Mouse (Mus musculus) midbrain, embryonic 10.5 days (tissue): ENCODE measurements around the gene Prickle2. TPM values are rescaled to one million over a fixed set of nuclear protein-coding genes. Genes with fewer than 3 reads are reported as not detected.
A peak's percentile ranks its signal among the peaks of the same experiment; 100 is the strongest.

Experiments
- DNase-seq: peaks from one replicate; pipeline ENCODE4 v3.0.0-alpha.2; 2017; ENCODE audit warnings: low spot score
- H3K27ac ChIP-seq: fragments of 300-500 bp; sonication (generic); replicated peaks from 2 replicates; pipeline ENCODE4 v1.5.1; 2016; ENCODE audit warnings: mild to moderate bottlenecking
- H3K27me3 ChIP-seq: fragments of 300-500 bp; sonication (generic); 2 replicates; pipeline ENCODE4 v1.6.1; 2016; ENCODE audit warnings: low read depth, mild to moderate bottlenecking; ENCODE audit not compliant: poor library complexity, severe bottlenecking
- H3K36me3 ChIP-seq: fragments of 300-500 bp; sonication (generic); 2 replicates; pipeline ENCODE4 v1.6.1; 2016; ENCODE audit warnings: mild to moderate bottlenecking, moderate library complexity
- H3K4me1 ChIP-seq: fragments of 300-500 bp; sonication (generic); 2 replicates; pipeline ENCODE4 v1.6.1; 2016
- H3K4me3 ChIP-seq: fragments of 300-500 bp; sonication (generic); 2 replicates; pipeline ENCODE4 v1.5.1; 2016; ENCODE audit warnings: mild to moderate bottlenecking, moderate library complexity
- H3K9me3 ChIP-seq: fragments of 300-500 bp; sonication (generic); replicated peaks from 2 replicates; pipeline ENCODE4 v1.6.1; 2016; ENCODE audit warnings: mild to moderate bottlenecking
- WGBS: fragments of 180-500 bp; shearing (Covaris S2); methylation state at CpG from one replicate; pipeline ENCODE4 v1.1.7; 2016; 5-methylcytosine and 5-hydroxymethylcytosine counted together
- polyA plus RNA-seq: library from polyadenylated mRNA; unstranded; fragments of >200 nt; fragmentation: Nextera tagmentation; extraction: Ambion mirVana; gene quantifications from 2 replicates; pipeline ENCODE4 v1.2.1, GENCODE M21; 2016

Gene Prickle2
- polyA plus RNA-seq, 1 experiment from 2014 or later = 3.0 TPM

DNA sequence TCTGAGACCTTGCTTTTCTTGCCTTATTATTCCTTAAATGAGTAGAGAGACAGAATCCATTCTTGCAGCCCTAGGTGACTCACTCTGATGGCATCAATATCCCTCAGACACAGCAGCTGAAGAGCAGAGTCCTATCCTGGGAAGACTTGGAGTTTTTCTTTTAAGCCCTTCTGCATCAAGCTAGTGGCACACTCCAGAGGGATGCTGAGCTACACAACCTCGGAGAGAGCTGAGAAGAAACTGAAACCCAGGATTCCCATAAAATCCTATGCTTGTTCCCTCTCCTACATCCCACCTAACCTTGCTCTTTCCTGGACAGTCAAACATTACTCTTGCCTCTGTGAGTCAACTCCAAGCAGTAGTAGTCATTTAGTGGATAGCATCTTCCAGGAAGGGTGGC lies 256.0 kb downstream of the Prickle2 start:
- Histone ChIP-seq H3K27ac (no peak overlapping the region), H3K4me3 (no peak overlapping the region), H3K9me3 (no peaks in the 10 kb centered on the region), H3K36me3 (no peaks in the 10 kb centered on the region), H3K27me3 (no peaks in the 10 kb centered on the region), H3K4me1 (peaks cover 11% of the 10 kb centered on the region; the same call in 1 of the 2 replicates)
- DNase-seq = no peak
- WGBS = 85% methylated on average over 1 of the region's 1 CpGs

DNA sequence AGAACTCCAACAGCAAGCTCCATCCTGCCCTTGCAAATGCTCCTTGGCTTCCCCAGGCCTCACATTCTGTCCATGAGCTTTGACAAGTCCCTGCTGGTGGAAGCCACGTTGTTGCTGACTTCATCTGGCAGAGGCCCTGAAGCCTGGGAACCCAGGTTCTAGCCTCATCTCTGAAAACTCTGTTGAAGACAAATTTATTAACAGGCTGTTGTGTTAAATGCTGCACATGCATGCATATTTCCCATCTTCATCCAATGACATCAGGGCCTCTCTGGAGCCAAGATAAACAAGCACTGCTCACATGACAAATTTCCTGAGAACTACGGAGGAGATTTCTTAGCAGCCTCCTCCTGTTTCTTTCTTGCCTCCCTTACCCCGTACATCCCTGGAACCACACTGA lies 259.3 kb downstream of the Prickle2 start:
- WGBS = 75% methylated on average over 3 of the region's 3 CpGs
- H3K4me1 ChIP-seq = 0 out of 2 replicates have a peak, but pooled peaks cover 5% of the 10 kb centered on the region
- no peaks in the 10 kb centered on the region for H3K9me3 ChIP-seq
- H3K4me3 ChIP-seq = no peak overlapping the region
- H3K27me3 ChIP-seq = no peaks in the 10 kb centered on the region
- no peak for DNase-seq
- H3K36me3 ChIP-seq = no peaks in the 10 kb centered on the region
- no peak overlapping the region for H3K27ac ChIP-seq

DNA sequence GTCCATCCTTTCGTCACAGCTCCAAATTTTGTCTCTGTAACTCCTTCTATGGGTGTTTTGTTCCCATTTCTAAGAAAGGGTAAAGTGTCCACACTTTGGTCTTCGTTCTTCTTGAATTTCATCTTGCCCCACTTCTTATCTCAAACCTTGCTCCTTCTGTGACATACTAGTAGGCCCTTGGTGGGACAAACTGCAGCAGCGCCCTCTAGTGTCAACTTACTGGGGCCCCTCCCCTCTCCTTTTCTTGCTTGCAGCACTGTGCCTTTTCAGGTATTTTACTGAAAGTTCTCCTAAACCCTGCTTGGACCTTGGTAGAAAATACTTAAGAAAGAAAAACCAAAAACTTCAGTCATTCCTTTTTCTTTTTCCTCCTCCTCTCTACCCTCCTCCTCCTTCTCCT lies 264.8 kb downstream of the Prickle2 start:
- Histone ChIP-seq H3K4me1 (peaks cover 6% of the 10 kb centered on the region), H3K9me3 (no peaks in the 10 kb centered on the region), H3K4me3 (no peak overlapping the region), H3K27ac (no peak overlapping the region), H3K27me3 (no peaks in the 10 kb centered on the region), H3K36me3 (no peaks in the 10 kb centered on the region)
- WGBS = 65% methylated on average over 3 of the region's 3 CpGs
- peak; percentile 26 for DNase-seq

DNA sequence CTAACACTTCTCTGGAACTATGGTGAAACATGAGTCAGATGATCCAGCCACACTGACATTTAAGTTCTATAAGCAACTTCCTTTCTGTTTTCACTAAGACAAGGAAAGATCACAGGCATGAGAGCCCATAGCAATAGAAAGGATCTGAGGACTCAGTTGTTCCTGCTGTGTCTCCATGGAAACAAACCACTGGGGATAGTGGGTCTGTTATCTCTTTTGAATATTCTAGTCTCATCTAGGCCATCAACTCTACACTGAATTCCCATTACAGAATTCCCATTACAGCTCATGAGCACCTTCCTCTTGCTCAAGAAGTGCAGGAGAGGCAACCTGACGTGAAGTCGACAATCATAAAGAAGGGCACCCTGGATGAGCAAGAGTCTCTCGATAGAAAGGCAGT lies 265.7 kb downstream of the Prickle2 start:
- Histone ChIP-seq H3K9me3 (no peaks in the 10 kb centered on the region), H3K27me3 (no peaks in the 10 kb centered on the region), H3K4me1 (peaks cover 6% of the 10 kb centered on the region), H3K27ac (no peak overlapping the region), H3K36me3 (no peaks in the 10 kb centered on the region), H3K4me3 (no peak overlapping the region)
- DNase-seq = no peak
- WGBS = 95% methylated on average over 3 of the region's 3 CpGs

DNA sequence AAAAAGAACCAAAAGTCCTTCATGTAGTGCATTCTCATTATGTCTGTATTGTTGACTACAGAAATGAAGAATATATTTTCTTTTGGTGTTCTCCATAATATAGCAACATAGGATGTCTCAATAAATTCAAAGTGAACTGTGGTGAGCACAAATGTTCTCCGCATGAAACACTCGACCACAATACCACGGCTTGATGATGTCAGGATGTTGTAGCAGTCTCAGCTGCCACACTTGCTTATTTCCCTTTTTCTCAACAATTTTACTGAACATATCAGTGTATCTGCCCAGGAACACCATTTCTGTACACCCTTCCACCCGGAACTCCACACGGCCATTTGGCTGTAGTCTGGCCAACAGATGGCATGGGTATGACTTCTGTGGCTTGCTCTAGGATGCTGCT lies 273.8 kb downstream of the Prickle2 start:
- no peak for DNase-seq
- H3K4me3 ChIP-seq = no peak overlapping the region
- H3K36me3 ChIP-seq = no peaks in the 10 kb centered on the region
- H3K27me3 ChIP-seq = no peaks in the 10 kb centered on the region
- H3K4me1 ChIP-seq = peaks cover 10% of the 10 kb centered on the region
- no peak overlapping the region for H3K27ac ChIP-seq
- WGBS = 93% methylated on average over 5 of the region's 5 CpGs
- H3K9me3 ChIP-seq = no peaks in the 10 kb centered on the region

DNA sequence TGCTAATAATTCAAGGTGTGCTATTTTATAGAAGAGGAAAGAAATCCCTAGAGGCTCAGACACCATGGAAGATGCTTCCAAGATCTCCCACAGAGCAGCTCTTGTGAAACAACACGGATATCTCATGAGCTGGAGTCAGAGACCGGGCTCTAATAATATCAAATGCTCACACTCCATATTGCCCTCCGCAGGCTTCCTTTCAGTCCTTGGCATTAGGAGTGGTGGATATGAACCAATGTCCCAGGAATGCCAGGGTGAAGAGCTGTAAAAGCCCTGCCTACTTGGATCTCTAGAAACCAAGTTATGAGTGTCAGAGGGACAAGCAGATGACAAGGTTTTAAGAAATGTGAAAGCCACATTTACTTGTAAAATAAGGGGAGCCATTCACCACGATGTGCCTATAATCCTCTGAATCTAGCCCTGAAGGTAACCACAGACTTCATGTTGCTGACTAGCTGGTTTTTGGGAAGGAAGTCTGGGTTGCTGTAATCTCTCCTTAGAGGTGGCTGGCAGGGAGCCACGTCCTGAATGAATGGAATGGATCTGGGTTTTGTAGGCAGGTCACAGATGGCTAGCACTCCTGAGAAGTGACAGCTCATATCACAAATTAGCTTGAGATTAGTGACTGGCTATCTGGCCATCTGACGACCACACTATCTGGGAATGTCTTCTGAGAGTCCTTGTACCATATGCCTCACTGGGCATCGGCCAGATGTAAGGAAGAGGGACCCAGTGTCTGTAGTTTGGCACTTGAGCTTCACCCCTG lies 278.4 kb downstream of the Prickle2 start:
- WGBS = 79% methylated on average over 7 of the region's 7 CpGs
- Histone ChIP-seq H3K9me3 (no peaks in the 10 kb centered on the region), H3K27ac (no peak overlapping the region), H3K4me3 (no peak overlapping the region), H3K4me1 (peaks cover 10% of the 10 kb centered on the region), H3K27me3 (no peaks in the 10 kb centered on the region), H3K36me3 (no peaks in the 10 kb centered on the region)
- no peak for DNase-seq

DNA sequence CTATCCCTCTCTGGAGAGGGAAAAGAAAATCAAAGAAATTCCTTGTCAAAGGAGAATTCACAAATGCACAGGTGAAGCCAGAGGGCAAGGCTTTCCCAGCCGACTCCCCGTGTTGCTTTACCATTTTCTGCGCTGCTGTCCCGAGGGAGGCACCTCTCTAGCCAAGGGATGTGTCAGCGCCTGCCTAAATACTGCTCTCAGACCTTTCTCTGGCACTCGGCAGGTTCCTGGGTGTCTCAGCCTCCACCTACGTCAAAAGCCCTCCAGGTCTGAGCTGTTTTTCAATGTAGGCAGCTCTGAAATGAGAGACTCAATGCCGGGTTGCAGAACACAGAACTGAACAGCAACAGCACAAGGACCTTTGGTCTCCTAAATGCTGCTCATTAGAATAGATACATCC lies 280.1 kb downstream of the Prickle2 start:
- WGBS = 85% methylated on average over 8 of the region's 8 CpGs
- Histone ChIP-seq H3K4me1 (peaks cover 10% of the 10 kb centered on the region), H3K36me3 (0 out of 2 replicates have a peak, but pooled peaks cover 4% of the 10 kb centered on the region), H3K27ac (no peak overlapping the region), H3K4me3 (no peak overlapping the region), H3K9me3 (no peaks in the 10 kb centered on the region), H3K27me3 (no peaks in the 10 kb centered on the region)
- DNase-seq = no peak

DNA sequence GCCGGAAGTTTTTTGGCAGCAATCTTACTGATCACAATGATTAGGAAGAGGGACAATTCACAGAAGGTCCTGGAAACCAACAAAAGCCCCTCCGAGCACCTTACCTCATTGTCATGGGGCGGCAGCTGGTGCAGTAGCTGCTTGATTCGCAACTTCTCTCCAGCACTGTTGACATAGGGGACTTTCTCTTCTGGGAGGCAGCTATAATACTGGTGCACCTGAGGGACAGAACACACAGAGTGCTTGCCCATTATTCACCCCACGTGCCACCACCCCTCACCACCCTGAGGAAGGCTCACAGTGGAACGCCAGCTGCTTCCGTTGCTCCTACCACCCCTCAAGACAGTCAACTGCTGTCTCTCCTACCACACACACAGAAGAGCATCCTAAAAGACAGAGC lies 280.5 kb downstream of the Prickle2 start:
- Histone ChIP-seq H3K27ac (no peak overlapping the region), H3K27me3 (no peaks in the 10 kb centered on the region), H3K9me3 (no peaks in the 10 kb centered on the region), H3K4me1 (peaks cover 10% of the 10 kb centered on the region), H3K36me3 (0 out of 2 replicates have a peak, but pooled peaks cover 4% of the 10 kb centered on the region), H3K4me3 (no peak overlapping the region)
- WGBS = 91% methylated on average over 7 of the region's 7 CpGs
- no peak for DNase-seq

DNA sequence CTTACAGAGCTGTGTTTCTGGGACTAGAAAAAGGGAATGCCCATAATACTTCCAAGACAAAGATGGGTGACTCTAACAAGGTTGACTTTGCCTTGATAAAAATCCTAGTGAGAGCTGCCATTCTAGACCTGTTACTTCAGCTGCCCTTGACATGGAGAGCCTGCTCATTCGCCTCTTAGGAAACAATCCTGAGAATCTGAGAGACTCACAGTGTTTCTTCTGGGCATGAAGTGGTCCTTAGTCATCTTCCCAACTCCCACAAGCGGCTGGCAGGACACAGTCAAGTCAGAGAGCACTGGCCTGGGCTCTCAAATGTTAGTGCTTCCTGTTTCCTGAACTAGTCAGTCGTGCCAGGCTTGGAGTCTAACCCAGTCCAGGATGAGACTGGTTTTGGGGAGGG lies 281.0 kb downstream of the Prickle2 start:
- DNase-seq = no peak
- Histone ChIP-seq H3K36me3 (0 out of 2 replicates have a peak, but pooled peaks cover 6% of the 10 kb centered on the region), H3K4me3 (no peak overlapping the region), H3K9me3 (no peaks in the 10 kb centered on the region), H3K27ac (no peak overlapping the region), H3K4me1 (peaks cover 10% of the 10 kb centered on the region), H3K27me3 (no peaks in the 10 kb centered on the region)
- 79% methylated on average over 3 of the region's 3 CpGs for WGBS

DNA sequence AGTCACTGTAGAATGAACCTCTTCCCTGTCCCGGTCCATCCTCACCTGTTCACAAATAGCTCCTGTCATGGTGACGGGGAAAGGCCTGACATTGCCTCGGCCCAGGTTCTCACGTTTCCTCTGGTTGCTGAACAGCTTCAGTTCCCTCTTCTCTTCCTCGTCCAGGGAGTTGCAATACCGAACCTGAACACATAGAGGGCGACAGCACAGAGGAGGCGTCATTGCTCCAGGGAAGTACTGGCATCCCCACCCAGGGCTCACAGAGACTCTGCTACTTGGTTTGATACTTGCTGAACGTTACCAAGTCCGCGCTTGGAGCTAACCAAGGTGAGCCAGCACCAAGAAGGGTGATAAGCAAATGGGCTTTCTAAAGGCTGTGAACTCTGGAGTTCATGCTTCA lies 283.7 kb downstream of the Prickle2 start:
- peak; percentile 31 for DNase-seq
- no peak overlapping the region for H3K4me3 ChIP-seq
- no peaks in the 10 kb centered on the region for H3K27me3 ChIP-seq
- H3K4me1 ChIP-seq = no peaks in the 10 kb centered on the region
- WGBS = 45% methylated on average over 11 of the region's 11 CpGs
- no peaks in the 10 kb centered on the region for H3K9me3 ChIP-seq
- no peak overlapping the region for H3K27ac ChIP-seq
- 0 out of 2 replicates have a peak, but pooled peaks cover 7% of the 10 kb centered on the region for H3K36me3 ChIP-seq

DNA sequence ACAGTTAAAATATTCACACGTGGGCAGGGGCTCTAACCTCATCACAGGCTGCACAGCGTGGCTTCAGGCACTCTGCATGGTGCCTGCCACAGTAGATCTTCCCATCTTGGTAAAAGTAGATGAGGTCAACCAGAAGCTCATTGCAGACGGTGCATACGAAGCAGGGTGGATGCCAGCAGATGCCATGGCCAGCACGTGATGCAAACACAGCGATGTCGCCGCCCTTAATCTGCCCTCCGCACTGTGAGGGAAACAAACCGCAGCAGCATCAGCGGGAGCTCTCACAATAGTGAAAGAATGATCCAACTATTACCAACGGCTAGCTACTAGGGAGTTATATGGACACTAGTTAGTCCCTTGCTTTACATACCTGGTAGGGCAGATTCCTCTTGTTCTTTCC lies 285.8 kb downstream of the Prickle2 start:
- H3K36me3 ChIP-seq = 0 out of 2 replicates have a peak, but pooled peaks cover 7% of the 10 kb centered on the region
- no peak overlapping the region for H3K4me3 ChIP-seq
- H3K9me3 ChIP-seq = no peaks in the 10 kb centered on the region
- WGBS = 92% methylated on average over 12 of the region's 12 CpGs
- no peak for DNase-seq
- H3K4me1 ChIP-seq = peaks cover 2% of the 10 kb centered on the region; the same call in 1 of the 2 replicates
- no peak overlapping the region for H3K27ac ChIP-seq
- H3K27me3 ChIP-seq = no peaks in the 10 kb centered on the region

DNA sequence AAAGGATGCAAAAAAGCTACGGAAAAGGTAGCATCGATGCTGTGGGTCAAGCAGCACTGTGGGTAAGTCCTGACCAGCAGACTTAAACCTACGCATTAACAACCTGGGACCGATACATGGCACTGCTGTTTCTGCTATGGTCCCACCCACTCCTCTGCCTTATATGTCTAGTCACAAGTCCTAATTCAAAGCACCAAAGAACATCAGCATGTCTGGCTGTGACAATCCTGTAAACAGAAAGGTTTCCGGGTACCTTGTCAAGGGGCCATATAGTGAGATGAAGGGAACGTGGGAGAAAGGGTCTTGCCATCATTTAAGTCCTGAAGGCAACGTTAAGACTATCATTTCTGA lies 290.6 kb downstream of the Prickle2 start:
- Histone ChIP-seq H3K36me3 (peaks cover 14% of the 10 kb centered on the region), H3K27ac (no peak overlapping the region), H3K27me3 (no peaks in the 10 kb centered on the region), H3K9me3 (no peaks in the 10 kb centered on the region), H3K4me3 (no peak overlapping the region), H3K4me1 (peaks cover 16% of the 10 kb centered on the region)
- WGBS = 92% methylated on average over 7 of the region's 7 CpGs
- no peak for DNase-seq

DNA sequence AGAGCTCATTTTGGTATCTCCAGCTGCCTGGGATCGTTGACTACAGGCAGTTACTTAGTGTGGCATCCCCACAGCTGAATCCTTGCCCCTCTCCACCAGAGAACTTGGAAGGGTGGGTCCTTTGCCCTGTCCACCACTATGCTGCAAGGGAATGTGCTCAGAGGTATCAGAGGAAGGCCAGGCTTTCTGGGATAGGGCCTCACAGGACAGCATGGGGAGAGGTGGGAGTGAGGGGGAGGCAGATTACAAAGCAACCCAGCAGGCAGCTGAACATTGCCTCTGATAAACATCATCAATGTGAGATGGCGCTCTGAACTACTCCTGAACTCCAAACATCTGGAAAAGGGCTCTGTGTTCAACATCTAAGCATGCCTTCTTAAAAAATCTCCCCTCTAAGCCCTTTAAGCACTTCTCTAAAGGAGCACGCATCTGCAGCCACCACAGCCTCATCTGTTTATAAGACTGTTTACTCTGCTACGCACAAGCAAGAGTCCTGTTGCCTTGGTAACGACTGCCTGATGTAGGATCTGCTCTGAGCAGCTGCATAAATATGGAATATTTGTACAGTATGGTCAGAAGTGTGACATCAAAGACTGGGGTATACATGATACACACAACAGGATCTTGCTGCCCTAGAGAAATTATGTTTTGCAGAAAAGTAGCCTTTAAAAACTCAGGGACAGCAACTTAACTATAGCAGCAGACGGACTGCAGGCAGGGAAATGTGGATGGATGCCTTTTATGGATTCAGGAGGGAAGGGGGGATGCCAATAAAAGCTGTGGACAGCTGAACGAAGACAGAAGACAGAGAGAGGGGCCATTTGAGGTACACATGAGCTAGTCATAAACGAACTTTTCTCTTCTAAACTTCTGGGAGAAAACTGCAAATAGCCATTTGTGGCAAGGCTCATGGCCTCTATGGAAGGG lies 291.2 kb downstream of the Prickle2 start:
- Histone ChIP-seq H3K27me3 (no peaks in the 10 kb centered on the region), H3K27ac (peak overlapping the region; percentile 66), H3K4me3 (no peak overlapping the region), H3K36me3 (peaks cover 13% of the 10 kb centered on the region), H3K9me3 (no peaks in the 10 kb centered on the region), H3K4me1 (peaks cover 16% of the 10 kb centered on the region)
- WGBS = 61% methylated on average over 8 of the region's 8 CpGs
- DNase-seq = no peak
